Comparison of ENCODE assay signal across 9 mouse cellular contexts in the genomic region with DNA sequence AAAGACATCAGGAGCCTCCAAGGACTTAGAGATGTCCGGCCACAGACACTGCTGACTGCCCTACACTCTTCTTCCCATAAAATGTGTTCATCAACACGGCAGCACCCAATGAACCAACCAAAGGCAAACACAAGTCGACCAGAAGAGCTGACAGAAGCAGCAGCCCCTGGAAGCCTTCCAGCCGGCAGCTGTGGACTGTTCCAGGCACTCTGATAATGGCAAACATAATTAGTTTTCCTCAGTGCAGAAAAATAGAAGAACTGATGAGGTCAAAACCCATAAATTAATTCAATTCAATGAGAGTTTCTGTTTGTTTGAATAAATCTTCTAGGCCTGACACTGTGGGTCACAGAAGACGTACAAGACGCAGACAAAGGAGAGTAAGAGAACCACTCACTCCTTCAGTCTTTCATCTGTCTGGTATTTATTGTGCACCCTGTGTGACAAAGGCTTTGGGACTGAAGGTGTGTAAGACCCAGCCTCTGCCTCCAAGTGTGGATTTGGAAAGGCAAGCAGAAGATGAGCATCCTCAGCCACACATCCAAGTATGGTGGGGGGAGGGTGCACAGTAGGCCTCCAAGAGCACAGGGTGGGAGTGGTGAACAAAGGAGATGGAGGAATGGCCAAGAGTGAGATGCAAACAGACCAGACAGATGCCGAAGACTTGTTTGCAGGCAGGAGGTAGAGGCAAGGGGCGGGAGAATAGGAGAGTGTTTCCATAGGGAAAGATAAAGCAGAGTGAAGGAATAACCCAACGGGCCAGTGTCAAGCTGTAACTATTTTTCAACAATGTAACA. TPM values are rescaled to one million over a fixed set of nuclear protein-coding genes. Genes with fewer than 3 reads are reported as not detected.
A peak's percentile ranks its signal among the peaks of the same experiment; 100 is the strongest.
DNase-seq lines count a peak whose midpoint lies in the region; ATAC-seq lines count a peak whose summit lies in the region.
"Had no signal": no experiment of that assay in that cellular context is flagged by ENCODE, and none has a peak within 500 bp of the region (broad histone marks: within the 10 kb centered on the region; RNA-seq: fewer than 3 reads in every experiment).

No protein-coding gene starts in this region.

- ATAC-seq in hindbrain, embryonic 12.5 days (ENCODE audit: low FRiP score): no peak
- ATAC-seq in lung, embryonic 15.5 days (ENCODE audit: borderline replicate concordance, extremely low read depth, low FRiP score, low TSS enrichment): peak; percentile 89; the same call in 1 of the 2 replicates

- H3K27ac ChIP-seq in hindbrain, embryonic 12.5 days: peak overlapping the region; percentile 23; the same call in 1 of the 2 replicates
- H3K27ac ChIP-seq in lung, embryonic 15.5 days: no peak overlapping the region
- H3K27ac ChIP-seq: embryonic facial prominence, embryonic 13.5 days had no signal

- no peaks in the 10 kb centered on the region for H3K9me3 ChIP-seq in hindbrain, embryonic 12.5 days (replicated peaks)
- H3K9me3 ChIP-seq in lung, embryonic 15.5 days: no peaks in the 10 kb centered on the region
- H3K9me3 ChIP-seq: embryonic facial prominence, embryonic 13.5 days had no signal

- H3K36me3 ChIP-seq in hindbrain, embryonic 12.5 days: no peaks in the 10 kb centered on the region
- H3K36me3 ChIP-seq in lung, embryonic 15.5 days: no peaks in the 10 kb centered on the region
- H3K36me3 ChIP-seq: embryonic facial prominence, embryonic 13.5 days had no signal

- no peak overlapping the region for H3K4me3 ChIP-seq in hindbrain, embryonic 12.5 days
- H3K4me3 ChIP-seq in lung, embryonic 15.5 days: no peak overlapping the region
- H3K4me3 ChIP-seq: embryonic facial prominence, embryonic 13.5 days had no signal

- DNase-seq in right cerebral cortex, postnatal 4 days: peak; percentile 24
- DNase-seq in right cerebral cortex, postnatal 25 days: no peak
- no peak for DNase-seq in gastrocnemius, postnatal 4 days (ENCODE audit: low spot score in 2 of 2)
- DNase-seq in gastrocnemius, adult 8-10 months (ENCODE audit: low spot score in 2 of 2): no peak
- DNase-seq in liver: no peak
- DNase-seq: heart, postnatal 36 days had no signal

- no peak overlapping the region for H3K9ac ChIP-seq in hindbrain, embryonic 12.5 days
- H3K9ac ChIP-seq in lung, embryonic 15.5 days: no peak overlapping the region
- H3K9ac ChIP-seq: embryonic facial prominence, embryonic 13.5 days had no signal

- H3K4me2 ChIP-seq in hindbrain, embryonic 12.5 days (replicated peaks): no peak overlapping the region
- no peak overlapping the region for H3K4me2 ChIP-seq in lung, embryonic 15.5 days
- H3K4me2 ChIP-seq: embryonic facial prominence, embryonic 13.5 days had no signal

- 52% methylated on average over 9 of the region's 9 CpGs for WGBS in hindbrain, embryonic 12.5 days
- 31% methylated on average over 9 of the region's 9 CpGs for WGBS in lung, embryonic 15.5 days

- H3K27me3 ChIP-seq in hindbrain, embryonic 12.5 days: no peaks in the 10 kb centered on the region
- peaks cover 2% of the 10 kb centered on the region; the same call in 1 of the 2 replicates for H3K27me3 ChIP-seq in lung, embryonic 15.5 days
- H3K27me3 ChIP-seq: embryonic facial prominence, embryonic 13.5 days had no signal

- H3K4me1 ChIP-seq in hindbrain, embryonic 12.5 days: peaks cover 14% of the 10 kb centered on the region
- peaks cover 15% of the 10 kb centered on the region for H3K4me1 ChIP-seq in lung, embryonic 15.5 days
- H3K4me1 ChIP-seq: embryonic facial prominence, embryonic 13.5 days had no signal

RNA-seq across cellular contexts. Expression of gene St8sia1, which starts 25.5 kb away (rescaled TPM):
- 9.1 TPM in 2 replicates for polyA plus RNA-seq in hindbrain, embryonic 12.5 days (2016; fragmentation: Nextera tagmentation; extraction: Ambion mirVana)
- 0.42 and 0.46 TPM in 2 replicates for polyA plus RNA-seq in lung, embryonic 15.5 days (2015; fragmentation: Nextera tagmentation; extraction: Ambion mirVana)
- total RNA-seq in gastrocnemius, postnatal 4 days (2021): under 1 TPM; 0.47 to 0.52 TPM
- total RNA-seq in gastrocnemius, adult 8-10 months (2022): under 1 TPM; 0.08 to 0.19 (median 0.13) TPM
